In the genomic region with DNA sequence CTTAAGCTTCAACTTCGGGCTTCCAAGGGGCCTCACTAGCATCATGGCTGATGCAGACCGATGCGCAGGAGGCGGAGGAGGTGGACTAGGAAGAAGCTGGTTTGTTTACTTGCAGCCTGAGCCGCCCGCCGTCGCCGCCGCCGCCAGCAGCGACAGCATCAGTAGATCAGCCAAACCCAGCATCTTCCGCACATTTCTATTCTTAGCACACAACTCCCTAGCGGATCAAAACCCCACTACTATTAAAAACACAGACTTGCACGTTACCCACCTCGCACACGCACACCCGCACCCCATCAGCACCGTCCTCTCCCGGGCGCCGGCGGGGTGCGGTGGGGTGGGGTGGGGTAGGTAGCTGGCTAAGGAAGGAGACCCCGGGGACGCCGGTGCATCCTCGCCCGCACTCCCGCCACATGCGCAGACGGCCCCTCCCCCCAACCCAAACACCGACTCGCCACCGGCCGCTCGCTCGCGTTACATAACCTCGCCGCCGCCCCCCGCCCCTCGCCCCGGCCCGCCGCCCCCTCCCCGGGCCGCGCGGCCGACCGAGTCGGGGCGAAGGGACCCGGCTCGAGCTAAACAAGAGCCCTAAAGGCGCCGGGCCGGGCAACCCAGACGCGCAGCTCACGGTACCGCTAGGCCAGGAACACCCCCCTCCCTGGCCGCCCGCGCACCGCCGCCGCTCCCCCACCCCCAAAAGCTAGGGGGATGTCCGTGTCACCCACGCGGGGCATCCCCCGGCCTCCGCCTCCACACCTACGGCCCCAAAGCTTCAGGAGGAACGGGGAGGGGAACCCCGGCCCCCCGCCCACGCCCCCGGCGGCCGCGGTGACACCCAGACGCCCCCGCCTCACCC, we compare ENCODE assay signal across 7 mouse cellular contexts. TPM values are rescaled to one million over a fixed set of nuclear protein-coding genes. Genes with fewer than 3 reads are reported as not detected.
A peak's percentile ranks its signal among the peaks of the same experiment; 100 is the strongest.
DNase-seq lines count a peak whose midpoint lies in the region; ATAC-seq and TF ChIP-seq lines count a peak whose summit lies in the region.

No protein-coding gene starts in this region.

- H3K9me3 ChIP-seq in embryonic facial prominence, embryonic 10.5 days: no peaks in the 10 kb centered on the region
- H3K9me3 ChIP-seq in limb, embryonic 10.5 days (replicated peaks): no peaks in the 10 kb centered on the region
- H3K9me3 ChIP-seq in midbrain, embryonic 12.5 days: no peaks in the 10 kb centered on the region

- H3K27me3 ChIP-seq in embryonic facial prominence, embryonic 10.5 days (replicated peaks; ENCODE audit: low read depth, poor library complexity, severe bottlenecking): peaks cover 11% of the 10 kb centered on the region
- H3K27me3 ChIP-seq in limb, embryonic 10.5 days (ENCODE audit: low read depth, poor library complexity, severe bottlenecking): no peaks in the 10 kb centered on the region; the same call in 1 of the 2 replicates
- peaks cover 4% of the 10 kb centered on the region; the same call in 1 of the 2 replicates for H3K27me3 ChIP-seq in midbrain, embryonic 12.5 days
- peaks cover 25% of the 10 kb centered on the region for H3K27me3 ChIP-seq in small intestine, adult 2 months (ENCODE audit: control insufficient read depth, insufficient read depth, low read length)

- peaks cover 20% of the 10 kb centered on the region for H3K4me1 ChIP-seq in embryonic facial prominence, embryonic 10.5 days
- H3K4me1 ChIP-seq in limb, embryonic 10.5 days: peaks cover 14% of the 10 kb centered on the region
- H3K4me1 ChIP-seq in midbrain, embryonic 12.5 days: peaks cover 21% of the 10 kb centered on the region
- H3K4me1 ChIP-seq in small intestine, adult 2 months (ENCODE audit: control insufficient read depth, insufficient read depth, insufficient read length, low read length): peaks cover 8% of the 10 kb centered on the region

- H3K4me2 ChIP-seq in midbrain, embryonic 12.5 days (replicated peaks): peak overlapping the region; percentile 91

- no peak for TF ChIP-seq POLR2A in small intestine, adult 2 months (IDR thresholded peaks at IDR 0.05; ENCODE audit: low read depth, low read length)

- ATAC-seq in granulocyte monocyte progenitor cell, adult 5-6 weeks (replicated peaks; ENCODE audit: poor library complexity, severe bottlenecking): peak; percentile 28
- ATAC-seq in midbrain, embryonic 12.5 days (ENCODE audit: low FRiP score, low read depth): peak; percentile 72

- H3K27ac ChIP-seq in embryonic facial prominence, embryonic 10.5 days (replicated peaks): peak overlapping the region; percentile 99
- H3K27ac ChIP-seq in limb, embryonic 10.5 days: peak overlapping the region; percentile 99
- peak overlapping the region; percentile 100 for H3K27ac ChIP-seq in midbrain, embryonic 12.5 days (replicated peaks)
- H3K27ac ChIP-seq in small intestine, adult 2 months (ENCODE audit: insufficient read depth, low read depth, low read length): peak overlapping the region; percentile 37

- WGBS in embryonic facial prominence, embryonic 10.5 days: under 1% methylated on average over 86 of the region's 86 CpGs
- under 1% methylated on average over 74 of the region's 86 CpGs for WGBS in limb, embryonic 10.5 days
- WGBS in midbrain, embryonic 12.5 days: under 1% methylated on average over 59 of the region's 86 CpGs
- 1% methylated on average over 80 of the region's 86 CpGs for WGBS in small intestine, adult 2 months

- H3K9ac ChIP-seq in midbrain, embryonic 12.5 days (replicated peaks): peak overlapping the region; percentile 96

- TF ChIP-seq CTCF in small intestine, adult 2 months (IDR thresholded peaks at IDR 0.05; ENCODE audit: extremely low read depth, insufficient read length, insufficient replicate concordance, low read depth, low read length): no peak

- peak overlapping the region; percentile 98 for H3K4me3 ChIP-seq in embryonic facial prominence, embryonic 10.5 days
- peak overlapping the region; percentile 99 for H3K4me3 ChIP-seq in limb, embryonic 10.5 days
- H3K4me3 ChIP-seq in midbrain, embryonic 12.5 days: peak overlapping the region; percentile 99
- peak overlapping the region; percentile 77 for H3K4me3 ChIP-seq in small intestine, adult 2 months (ENCODE audit: low read depth, low read length)

- no peaks in the 10 kb centered on the region for H3K36me3 ChIP-seq in embryonic facial prominence, embryonic 10.5 days (replicated peaks)
- H3K36me3 ChIP-seq in limb, embryonic 10.5 days: no peaks in the 10 kb centered on the region
- no peaks in the 10 kb centered on the region for H3K36me3 ChIP-seq in midbrain, embryonic 12.5 days
- H3K36me3 ChIP-seq in small intestine, adult 2 months (ENCODE audit: control insufficient read depth, insufficient read depth, low read length): no peaks in the 10 kb centered on the region

- peak; percentile 50 for DNase-seq in adrenal gland, adult 8-10 months
- peak; percentile 86 for DNase-seq in embryonic facial prominence, embryonic 10.5 days (ENCODE audit: low spot score)
- peak; percentile 43 for DNase-seq in kidney, adult 11 months
- DNase-seq in limb, embryonic 10.5 days (ENCODE audit: low spot score): peak; percentile 85

RNA-seq across cellular contexts. Expression of gene Akt3, which starts 0.6 kb away (rescaled TPM):
- 10 to 100 TPM; 31.2 to 43.1 (median 36.3) TPM for total RNA-seq in adrenal gland, adult 8-10 months (2022)
- polyA plus RNA-seq in embryonic facial prominence, embryonic 10.5 days (2016; fragmentation: Nextera tagmentation; extraction: Ambion mirVana): 9.7 and 10.2 TPM in 2 replicates
- 28.1 and 36.3 TPM in 2 replicates for total RNA-seq in granulocyte monocyte progenitor cell, adult 5-6 weeks (2014; fragmentation: Nextera tagmentation)
- 36.7 and 47.1 TPM in 2 replicates for total RNA-seq in granulocyte monocyte progenitor cell, adult 5-6 weeks (2017)
- 6.2 and 7.1 TPM in 2 replicates for polyA plus RNA-seq in limb, embryonic 10.5 days (2016; fragmentation: Nextera tagmentation; extraction: Ambion mirVana)
- 32.1 and 32.5 TPM in 2 replicates for polyA plus RNA-seq in midbrain, embryonic 12.5 days (2016; fragmentation: Nextera tagmentation; extraction: Ambion mirVana)
- 0.91 and 1.0 TPM in 2 replicates for polyA plus RNA-seq in small intestine, adult 2 months (2012; rRNA removed)

Comparison
In these comparisons a context has a peak if more than half of its experiments do, and no peak if none do; other contexts are left out.
1. Peak in every context shown above with its lines: DNase-seq, ATAC-seq, H3K4me3 ChIP-seq and H3K27ac ChIP-seq.
2. H3K27ac ChIP-seq: peak in every context shown above with its lines; median percentile 100 in midbrain, embryonic 12.5 days; 99 in embryonic facial prominence, embryonic 10.5 days; 99 in limb, embryonic 10.5 days; 37 in small intestine, adult 2 months.